Mouse (Mus musculus) midbrain, embryonic 15.5 days (tissue): ENCODE results near the gene Abcc10. TPM values are rescaled to one million over a fixed set of nuclear protein-coding genes. Genes with fewer than 3 reads are reported as not detected.

Experiments
- ATAC-seq: fragments of 200-750 bp; cut with Nextera tagmentation; replicated peaks from 2 replicates; pipeline ENCODE4 v1.8.0; 2017; ENCODE audit warnings: moderate TSS enrichment
- H3K27ac ChIP-seq: fragments of 300-500 bp; sonication (generic); 2 replicates; pipeline ENCODE4 v1.5.1; 2015; ENCODE audit warnings: mild to moderate bottlenecking, inconsistent platforms
- H3K27me3 ChIP-seq: fragments of 300-500 bp; sonication (generic); replicated peaks from 2 replicates; pipeline ENCODE4 v1.6.1; 2015; ENCODE audit warnings: inconsistent platforms
- H3K36me3 ChIP-seq: fragments of 300-500 bp; sonication (generic); replicated peaks from 2 replicates; pipeline ENCODE4 v1.6.1; 2015; ENCODE audit warnings: inconsistent platforms
- H3K4me1 ChIP-seq: fragments of 300-500 bp; sonication (generic); 2 replicates; pipeline ENCODE4 v1.6.1; 2015; ENCODE audit warnings: inconsistent platforms
- H3K4me2 ChIP-seq: fragments of 300-500 bp; sonication (generic); 2 replicates; pipeline ENCODE4 v1.6.1; 2015; ENCODE audit warnings: inconsistent platforms, mild to moderate bottlenecking, moderate library complexity
- H3K4me3 ChIP-seq: fragments of 300-500 bp; sonication (generic); 2 replicates; pipeline ENCODE4 v1.5.1; 2015; ENCODE audit warnings: mild to moderate bottlenecking, inconsistent platforms
- H3K9ac ChIP-seq: fragments of 300-500 bp; sonication (generic); 2 replicates; pipeline ENCODE4 v1.6.1; 2015; ENCODE audit warnings: mild to moderate bottlenecking, inconsistent platforms
- H3K9me3 ChIP-seq: fragments of 300-500 bp; sonication (generic); 2 replicates; pipeline ENCODE4 v1.6.1; 2016; ENCODE audit warnings: inconsistent platforms
- WGBS: fragments of 180-500 bp; shearing (Covaris S2); methylation state at CpG from one replicate; pipeline ENCODE4 v1.1.7; 2015; ENCODE audit warnings: mixed read lengths; 5-methylcytosine and 5-hydroxymethylcytosine counted together
- polyA plus RNA-seq: library from polyadenylated mRNA; unstranded; fragments of >200 nt; fragmentation: Nextera tagmentation; extraction: Ambion mirVana; gene quantifications from 2 replicates; pipeline ENCODE4 v1.2.1, GENCODE M21; 2015

The Abcc10 gene
- polyA plus RNA-seq, 1 experiment from 2014 or later = 10.7 TPM

GRCm38 (mm10) chr17:46283140-46283539 lies 45.0 kb downstream of the Abcc10 start:
- no peak for ATAC-seq
- 25% methylated on average over 9 of the region's 9 CpGs for WGBS

DNA sequence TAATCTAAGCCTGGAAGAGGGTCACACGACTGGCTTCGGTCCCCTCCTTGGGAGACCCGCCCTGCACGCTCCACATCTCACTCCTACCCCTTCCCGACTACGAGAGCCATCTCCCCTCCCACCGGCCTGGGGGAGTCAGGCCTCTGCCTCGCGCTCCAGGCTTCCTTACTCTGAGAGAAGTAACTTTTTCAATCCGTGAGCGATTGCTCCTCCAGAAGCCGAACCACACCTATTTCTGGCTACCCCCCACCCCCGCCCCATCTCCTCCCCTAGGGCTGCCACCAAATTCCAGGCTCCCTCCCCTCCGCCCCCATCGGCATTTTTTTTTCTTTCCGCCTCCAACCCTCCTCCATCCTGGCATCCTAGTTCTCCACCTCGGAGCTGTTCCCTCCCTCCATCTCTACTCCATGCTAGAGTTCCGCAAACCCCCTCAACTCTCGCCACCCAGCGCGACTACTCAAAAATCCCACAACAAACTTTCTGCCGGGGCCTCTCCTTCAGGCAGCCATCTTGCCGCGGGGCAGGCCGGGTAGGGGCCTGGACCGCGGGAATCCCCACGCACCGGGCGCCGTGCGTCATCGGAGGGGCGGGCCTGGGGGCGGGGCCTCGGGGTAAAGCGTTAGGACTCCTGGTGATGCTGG lies 45.5 kb downstream of the Abcc10 start, which contains the start of gene Tjap1:
Gene Tjap1, minus strand, starts transcription at position 544 of the 641 bp plus-strand sequence.
- H3K4me2 ChIP-seq = peak within 1 kb of the TSS; percentile 97
- H3K27ac ChIP-seq = peak within 1 kb of the TSS; percentile 69
- peak within 1 kb of the TSS; percentile 45 for H3K9ac ChIP-seq
- H3K4me3 ChIP-seq = peak within 1 kb of the TSS; percentile 57
- peak; percentile 98 for ATAC-seq
- WGBS = under 1% methylated on average over 37 of the region's 37 CpGs
- H3K4me1 ChIP-seq = peaks cover 20% of the 10 kb centered on the region
- H3K9me3 ChIP-seq = no peaks in the 10 kb centered on the region
- H3K27me3 ChIP-seq = no peaks in the 10 kb centered on the region
- H3K36me3 ChIP-seq = no peaks in the 10 kb centered on the region

More at GRCm38 (mm10) chr17:46283140-46283539, 45.0 kb downstream of the Abcc10 start:
- Histone ChIP-seq H3K4me3 (peak overlapping the region; percentile 57), H3K36me3 (no peaks in the 10 kb centered on the region), H3K9ac (no peak overlapping the region; the same call in 1 of the 2 replicates), H3K9me3 (no peaks in the 10 kb centered on the region), H3K27me3 (no peaks in the 10 kb centered on the region), H3K27ac (0 out of 2 replicates have a peak overlapping the region, but pooled peaks have one; percentile 1), H3K4me1 (peaks cover 20% of the 10 kb centered on the region), H3K4me2 (peak overlapping the region; percentile 97)

- no peaks in the 10 kb centered on the region for H3K36me3 ChIP-seq
- no peak overlapping the region for H3K4me3 ChIP-seq
- no peak overlapping the region for H3K4me2 ChIP-seq
- no peak overlapping the region for H3K9ac ChIP-seq
- no peaks in the 10 kb centered on the region for H3K9me3 ChIP-seq
- no peak for ATAC-seq
- peaks cover 17% of the 10 kb centered on the region for H3K4me1 ChIP-seq
- 87% methylated on average over 12 of the region's 12 CpGs for WGBS
- H3K27me3 ChIP-seq = no peaks in the 10 kb centered on the region
- H3K27ac ChIP-seq = no peak overlapping the region
Measured at GRCm38 (mm10) chr17:46278011-46278765, 50.0 kb downstream of the Abcc10 start.

GRCm38 (mm10) chr17:46277586-46277985 lies 50.6 kb downstream of the Abcc10 start:
- Histone ChIP-seq H3K4me3 (no peak overlapping the region), H3K27ac (no peak overlapping the region), H3K9me3 (no peaks in the 10 kb centered on the region), H3K27me3 (no peaks in the 10 kb centered on the region), H3K4me1 (peaks cover 14% of the 10 kb centered on the region), H3K9ac (no peak overlapping the region), H3K36me3 (no peaks in the 10 kb centered on the region), H3K4me2 (no peak overlapping the region)
- 89% methylated on average over 4 of the region's 4 CpGs for WGBS
- ATAC-seq = no peak

- ATAC-seq = no peak
- WGBS = 94% methylated on average over 10 of the region's 10 CpGs
Measured at GRCm38 (mm10) chr17:46275506-46275905, 52.6 kb downstream of the Abcc10 start.

DNA sequence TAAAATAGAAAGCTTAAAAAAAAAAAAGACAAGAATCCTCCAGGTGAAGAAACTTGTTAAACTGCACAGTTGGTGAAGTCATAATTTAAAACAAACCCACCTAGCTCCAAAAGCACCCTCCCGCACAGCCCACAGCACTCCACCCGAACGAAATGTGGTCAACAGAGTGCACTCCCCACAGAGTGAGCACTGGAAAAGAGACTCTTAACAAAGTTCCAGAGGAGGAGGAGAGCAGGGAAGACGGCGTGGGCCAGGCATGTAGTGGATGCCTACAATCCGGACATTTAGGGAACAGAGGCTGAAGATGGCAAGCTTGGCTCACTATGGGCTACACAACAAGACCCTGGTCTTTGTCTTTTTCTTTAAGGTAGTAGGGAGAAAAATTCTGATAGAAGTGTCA lies 53.1 kb downstream of the Abcc10 start:
- Histone ChIP-seq H3K9ac (no peak overlapping the region), H3K4me1 (no peaks in the 10 kb centered on the region), H3K27me3 (no peaks in the 10 kb centered on the region), H3K4me2 (no peak overlapping the region), H3K27ac (no peak overlapping the region), H3K9me3 (no peaks in the 10 kb centered on the region), H3K36me3 (no peaks in the 10 kb centered on the region), H3K4me3 (no peak overlapping the region)
- 89% methylated on average over 6 of the region's 6 CpGs for WGBS
- ATAC-seq = no peak

More at GRCm38 (mm10) chr17:46275506-46275905, 52.6 kb downstream of the Abcc10 start:
- Histone ChIP-seq H3K4me1 (no peaks in the 10 kb centered on the region), H3K4me3 (no peak overlapping the region), H3K27ac (no peak overlapping the region), H3K36me3 (no peaks in the 10 kb centered on the region), H3K4me2 (no peak overlapping the region), H3K9ac (no peak overlapping the region), H3K27me3 (no peaks in the 10 kb centered on the region), H3K9me3 (no peaks in the 10 kb centered on the region)

DNA sequence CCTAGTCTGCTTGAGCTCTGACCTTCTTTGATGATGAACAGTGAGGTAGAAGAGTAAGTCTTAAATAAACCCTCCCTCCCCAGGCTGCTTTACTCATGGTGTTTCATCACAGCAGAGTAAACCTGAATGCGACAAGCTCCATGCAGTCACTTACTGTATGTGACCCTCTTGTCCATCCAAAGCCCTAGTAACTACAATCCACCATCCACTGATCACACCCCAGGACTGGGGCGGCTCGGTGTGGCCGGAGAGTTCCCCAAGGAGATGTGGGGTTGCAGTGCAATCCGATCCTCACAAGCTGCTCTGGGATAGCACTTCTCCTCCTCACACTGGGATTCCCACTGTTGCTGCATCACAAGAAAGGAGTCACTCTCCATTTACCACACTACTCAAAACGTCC lies 53.7 kb downstream of the Abcc10 start:
- WGBS = 80% methylated on average over 6 of the region's 6 CpGs
- Histone ChIP-seq H3K9ac (no peak overlapping the region), H3K4me3 (no peak overlapping the region), H3K27me3 (no peaks in the 10 kb centered on the region), H3K4me2 (no peak overlapping the region), H3K9me3 (no peaks in the 10 kb centered on the region), H3K4me1 (no peaks in the 10 kb centered on the region), H3K36me3 (no peaks in the 10 kb centered on the region), H3K27ac (no peak overlapping the region)
- no peak for ATAC-seq

DNA sequence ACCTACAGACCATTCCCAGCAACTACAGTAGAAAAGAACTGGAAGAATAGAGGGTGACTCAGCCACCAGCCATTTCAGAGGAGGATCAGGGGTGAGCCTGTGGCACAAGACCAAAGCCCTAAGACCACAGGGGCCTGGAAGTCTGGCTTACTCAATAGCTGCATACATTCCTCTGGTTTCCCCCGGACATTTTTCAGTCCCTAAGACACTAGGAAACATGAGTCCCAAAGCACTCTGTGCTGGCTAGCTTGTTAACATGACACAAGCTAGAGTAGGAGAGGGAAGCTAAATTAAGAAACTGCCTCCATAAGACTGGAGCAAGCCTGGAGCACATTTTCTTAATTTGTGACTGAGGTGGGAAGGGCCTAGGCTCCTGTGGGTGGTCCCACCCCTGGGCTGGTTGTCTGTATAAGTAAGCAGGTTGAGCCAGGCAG lies 54.3 kb downstream of the Abcc10 start:
- Histone ChIP-seq H3K4me1 (no peaks in the 10 kb centered on the region), H3K9me3 (no peaks in the 10 kb centered on the region), H3K4me2 (no peak overlapping the region), H3K36me3 (no peaks in the 10 kb centered on the region), H3K27ac (no peak overlapping the region), H3K9ac (no peak overlapping the region), H3K27me3 (no peaks in the 10 kb centered on the region), H3K4me3 (no peak overlapping the region)
- no peak for ATAC-seq
- 60% methylated on average over 1 of the region's 1 CpGs for whole genome bisulfite sequencing

- Histone ChIP-seq H3K4me1 (no peaks in the 10 kb centered on the region), H3K27ac (no peak overlapping the region), H3K27me3 (no peaks in the 10 kb centered on the region), H3K36me3 (no peaks in the 10 kb centered on the region), H3K9ac (no peak overlapping the region), H3K4me3 (no peak overlapping the region), H3K9me3 (no peaks in the 10 kb centered on the region), H3K4me2 (no peak overlapping the region)
- no peak for ATAC-seq
- 91% methylated on average over 5 of the region's 5 CpGs for WGBS
Measured at GRCm38 (mm10) chr17:46272675-46273074, 55.5 kb downstream of the Abcc10 start.

DNA sequence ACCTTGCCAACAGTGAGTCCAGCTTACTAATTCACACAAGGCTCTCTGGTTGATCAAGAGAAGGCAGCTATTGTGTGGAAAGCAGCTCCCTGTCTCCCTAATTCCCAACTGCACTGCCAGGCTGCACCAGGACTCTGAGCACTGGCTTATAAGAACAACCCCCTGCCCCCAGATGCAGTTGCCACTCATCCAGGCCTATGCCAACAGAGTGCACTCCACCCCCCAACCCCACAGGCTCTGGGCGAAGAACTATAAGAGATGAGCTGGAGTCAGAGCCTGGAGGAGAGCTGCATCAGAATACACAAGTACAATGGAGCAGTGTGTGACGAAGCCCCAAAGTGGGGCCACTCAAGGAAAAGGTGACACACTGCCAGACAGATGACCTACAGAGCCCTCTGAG lies 56.1 kb downstream of the Abcc10 start:
- H3K9ac ChIP-seq = no peak overlapping the region
- 91% methylated on average over 2 of the region's 2 CpGs for WGBS
- H3K36me3 ChIP-seq = no peaks in the 10 kb centered on the region
- no peaks in the 10 kb centered on the region for H3K4me1 ChIP-seq
- H3K4me3 ChIP-seq = no peak overlapping the region
- no peak for ATAC-seq
- no peaks in the 10 kb centered on the region for H3K9me3 ChIP-seq
- H3K4me2 ChIP-seq = no peak overlapping the region
- no peaks in the 10 kb centered on the region for H3K27me3 ChIP-seq
- no peak overlapping the region for H3K27ac ChIP-seq

GRCm38 (mm10) chr17:46269771-46270534 lies 58.2 kb downstream of the Abcc10 start:
- no peaks in the 10 kb centered on the region for H3K9me3 ChIP-seq
- 90% methylated on average over 19 of the region's 19 CpGs for WGBS
- no peaks in the 10 kb centered on the region for H3K36me3 ChIP-seq
- no peak overlapping the region for H3K4me3 ChIP-seq
- ATAC-seq = no peak
- 0 out of 2 replicates have a peak, but pooled peaks cover 3% of the 10 kb centered on the region for H3K4me1 ChIP-seq
- H3K4me2 ChIP-seq = no peak overlapping the region
- no peak overlapping the region for H3K9ac ChIP-seq
- H3K27me3 ChIP-seq = no peaks in the 10 kb centered on the region
- no peak overlapping the region for H3K27ac ChIP-seq
